Mouse (Mus musculus) R1 (cell line): ENCODE data around the gene Gm21936.
"Not testable (repeated sequence)": the region's sequence is repeated elsewhere in the genome, so short reads cannot be mapped to it uniquely, and the experiment has no call there.

Experiments used
- DNase-seq: peaks from one replicate; pipeline ENCODE4 v3.0.0-alpha.2; 2018; ENCODE audit warnings: low read depth, low spot score

Gene Gm21936

GRCm38 (mm10) chr12:87795212-87795611 is at the start of gene Gm21936:
Gene Gm21936, plus strand, starts transcription at chr12:87795512.
- DNase-seq = not testable (repeated sequence)

- DNase-seq = not testable (repeated sequence)
Measured at GRCm38 (mm10) chr12:87775655-87776054, 19.7 kb upstream of the Gm21936 start, which contains the start of gene Gm21319. Gene Gm21319, minus strand, starts transcription at chr12:87775755.

- not testable (repeated sequence) for DNase-seq
Measured at GRCm38 (mm10) chr12:87797971-87798370, 2.7 kb downstream of the Gm21936 start.

DNA sequence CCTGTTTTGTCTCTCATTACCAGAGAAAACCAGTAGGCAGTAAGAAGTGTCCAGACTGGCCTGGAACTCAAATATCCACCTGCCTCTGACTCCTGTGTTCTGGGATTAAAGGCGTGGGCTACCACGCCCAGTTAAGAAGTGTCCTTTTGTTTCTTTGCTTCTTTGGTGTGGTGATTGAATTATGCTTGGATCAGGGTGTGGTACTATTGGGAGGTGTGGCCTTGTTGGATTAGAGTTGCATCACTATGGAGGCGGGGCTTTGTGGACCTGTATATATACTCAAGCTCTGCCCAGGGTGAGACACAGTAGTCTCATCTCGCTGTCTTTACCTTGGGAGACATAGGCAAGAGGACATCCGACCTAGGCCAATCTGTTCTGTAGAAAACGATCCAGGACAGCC is 21.0 kb downstream of the Gm21936 start, which contains the start of gene BB287469:
TSS of gene BB287469 (plus strand) at position 301 of the 400 bp plus-strand sequence.
- DNase-seq = not testable (repeated sequence)

GRCm38 (mm10) chr12:87842239-87842638 is 46.9 kb downstream of the Gm21936 start, which contains the start of gene Gm2001:
Gene Gm2001, minus strand, starts transcription at chr12:87842339.
- DNase-seq = not testable (repeated sequence)
